Mouse (Mus musculus) right cerebral cortex, adult 18-20 months (tissue): ENCODE measurements around the gene Plekhh1.
"Not testable (repeated sequence)": the region's sequence is repeated elsewhere in the genome, so short reads cannot be mapped to it uniquely, and the experiment has no call there.

ENCODE experiments used
- DNase-seq: peaks from one replicate; pipeline ENCODE4 v3.0.0; 2022; ENCODE audit warnings: mixed read lengths

The Plekhh1 gene

GRCm38 (mm10) chr12:79028911-79029861, at the start of gene Plekhh1:
Plekhh1 (plus strand) TSS chr12:79029163.
- DNase-seq = peak; percentile 27

GRCm38 (mm10) chr12:78980683-78981091, 48.3 kb upstream of the Plekhh1 start:
- no peak for DNase-seq

GRCm38 (mm10) chr12:78981131-78981530, 47.8 kb upstream of the Plekhh1 start:
- no peak for DNase-seq

- DNase-seq = peak; percentile 24
Measured at GRCm38 (mm10) chr12:78981938-78982825, 46.8 kb upstream of the Plekhh1 start.

GRCm38 (mm10) chr12:78983296-78984034, 45.5 kb upstream of the Plekhh1 start:
- DNase-seq = no peak

GRCm38 (mm10) chr12:78984035-78984432, 44.9 kb upstream of the Plekhh1 start:
- peak; percentile 47 for DNase-seq

- DNase-seq = peak; percentile 8
Measured at GRCm38 (mm10) chr12:78987581-78988081, 41.3 kb upstream of the Plekhh1 start.

- DNase-seq = no peak
Measured at GRCm38 (mm10) chr12:78996271-78996670, 32.7 kb upstream of the Plekhh1 start.

- no peak for DNase-seq
Measured at GRCm38 (mm10) chr12:78996711-78997110, 32.3 kb upstream of the Plekhh1 start.

GRCm38 (mm10) chr12:79002406-79002805, 26.6 kb upstream of the Plekhh1 start:
- DNase-seq = no peak

- DNase-seq = no peak
Measured at GRCm38 (mm10) chr12:79002978-79003377, 26.0 kb upstream of the Plekhh1 start.

- DNase-seq = no peak
Measured at GRCm38 (mm10) chr12:79005456-79005855, 23.5 kb upstream of the Plekhh1 start.

- no peak for DNase-seq
Measured at GRCm38 (mm10) chr12:79006076-79006475, 22.9 kb upstream of the Plekhh1 start.

GRCm38 (mm10) chr12:79006478-79007125, 22.4 kb upstream of the Plekhh1 start:
- peak; percentile 55 for DNase-seq

- DNase-seq = peak; percentile 63
Measured at GRCm38 (mm10) chr12:79007126-79007753, 21.7 kb upstream of the Plekhh1 start, which contains the start of gene Tmem229b. Tmem229b (minus strand) TSS chr12:79007627.

GRCm38 (mm10) chr12:79010569-79010968, 18.4 kb upstream of the Plekhh1 start:
- no peak for DNase-seq

GRCm38 (mm10) chr12:79016109-79016508, 12.9 kb upstream of the Plekhh1 start:
- DNase-seq = no peak

- DNase-seq = no peak
Measured at GRCm38 (mm10) chr12:79017994-79018399, 11.0 kb upstream of the Plekhh1 start.

- DNase-seq = no peak
Measured at GRCm38 (mm10) chr12:79021902-79022301, 7.1 kb upstream of the Plekhh1 start.

- DNase-seq = peak; percentile 74
Measured at GRCm38 (mm10) chr12:79022882-79023281, 6.1 kb upstream of the Plekhh1 start.

- not testable (repeated sequence) for DNase-seq
Measured at GRCm38 (mm10) chr12:79027526-79027925, 1.4 kb upstream of the Plekhh1 start.
